Mouse (Mus musculus) liver, adult 2 months (tissue): ENCODE measurements around the gene Ercc8.
A peak's percentile ranks its signal among the peaks of the same experiment; 100 is the strongest.

Source experiments
- CTCF ChIP-seq: fragments of 200-500 bp; IDR thresholded peaks from 2 replicates; pipeline ENCODE4 v1.5.1; 2011; ENCODE audit warnings: low read depth, low read length, control low read depth
- POLR2A ChIP-seq: fragments of 200-500 bp; IDR thresholded peaks from 2 replicates; pipeline ENCODE4 v1.6.1; 2011; ENCODE audit warnings: low read length, control low read depth; ENCODE audit not compliant: insufficient read depth; ENCODE audit errors: extremely low read depth

- TF ChIP-seq CTCF (peak; percentile 62), POLR2A (no peak)
These were observed 32.7 kb downstream of the Ercc8 start for GRCm38 (mm10) chr13:108191074-108191720.
